Mouse (Mus musculus) T-helper 1 cell (primary cell): Measurements from ENCODE around the gene Tlk1.

Source experiments
- in situ Hi-C: fragments of 300-600 bp; cut with MboI, MseI; formaldehyde crosslinking; loops from one replicate; pipeline ENCODE4 v1.15.1; 2025; ENCODE audit warnings: high pct_unique_total_duplicates

The Tlk1 gene

GRCm38 (mm10) chr2:70790246-70790645, 35.3 kb downstream of the Tlk1 start:
- in situ Hi-C loops: no loop called here

GRCm38 (mm10) chr2:70789331-70789730, 36.2 kb downstream of the Tlk1 start:
- in situ Hi-C loops: no loop called here

- in situ Hi-C loops: no loop called here
Measured at GRCm38 (mm10) chr2:70784447-70784846, 41.1 kb downstream of the Tlk1 start.

- in situ Hi-C loops: no loop called here
Measured at GRCm38 (mm10) chr2:70783504-70783903, 42.0 kb downstream of the Tlk1 start.

- in situ Hi-C loops: no loop called here
Measured at GRCm38 (mm10) chr2:70779634-70780033, 45.9 kb downstream of the Tlk1 start.

GRCm38 (mm10) chr2:70776744-70777143, 48.8 kb downstream of the Tlk1 start:
- in situ Hi-C loops: no loop called here

GRCm38 (mm10) chr2:70764734-70765133, 60.8 kb downstream of the Tlk1 start:
- in situ Hi-C loops: loop anchor here (10.0 kb wide), 1 partner anchor 490 kb away; no protein-coding TSS in a partner anchor

GRCm38 (mm10) chr2:70762741-70763140, 62.8 kb downstream of the Tlk1 start:
- in situ Hi-C loops: loop anchor here (10.0 kb wide), 1 partner anchor 488 kb away; no protein-coding TSS in a partner anchor

GRCm38 (mm10) chr2:70752149-70752548, 73.4 kb downstream of the Tlk1 start:
- in situ Hi-C loops: no loop called here

GRCm38 (mm10) chr2:70751655-70752054, 73.9 kb downstream of the Tlk1 start:
- in situ Hi-C loops: no loop called here

- in situ Hi-C loops: no loop called here
Measured at GRCm38 (mm10) chr2:70742588-70742987, 82.9 kb downstream of the Tlk1 start.

- in situ Hi-C loops: no loop called here
Measured at GRCm38 (mm10) chr2:70741901-70742300, 83.6 kb downstream of the Tlk1 start.

- in situ Hi-C loops: no loop called here
Measured at GRCm38 (mm10) chr2:70736008-70736407, 89.5 kb downstream of the Tlk1 start.

GRCm38 (mm10) chr2:70735534-70735933, 90.0 kb downstream of the Tlk1 start:
- in situ Hi-C loops: no loop called here

- in situ Hi-C loops: no loop called here
Measured at GRCm38 (mm10) chr2:70727089-70727488, 98.4 kb downstream of the Tlk1 start.

GRCm38 (mm10) chr2:70723610-70724243, 101.8 kb downstream of the Tlk1 start:
- in situ Hi-C loops: no loop called here

GRCm38 (mm10) chr2:70710878-70711277, 114.7 kb downstream of the Tlk1 start:
- in situ Hi-C loops: no loop called here

GRCm38 (mm10) chr2:70710236-70710635, 115.3 kb downstream of the Tlk1 start:
- in situ Hi-C loops: no loop called here

- in situ Hi-C loops: no loop called here
Measured at GRCm38 (mm10) chr2:70708986-70709730, 116.4 kb downstream of the Tlk1 start.

GRCm38 (mm10) chr2:70702403-70702802, 123.1 kb downstream of the Tlk1 start:
- in situ Hi-C loops: no loop called here

GRCm38 (mm10) chr2:70701571-70701970, 124.0 kb downstream of the Tlk1 start:
- in situ Hi-C loops: no loop called here

GRCm38 (mm10) chr2:70700851-70701250, 124.7 kb downstream of the Tlk1 start:
- in situ Hi-C loops: no loop called here

GRCm38 (mm10) chr2:70695712-70696111, 129.8 kb downstream of the Tlk1 start:
- in situ Hi-C loops: no loop called here
